Mouse (Mus musculus) midbrain, embryonic 10.5 days (tissue): ENCODE data around the gene Cat. TPM values are rescaled to one million over a fixed set of nuclear protein-coding genes. Genes with fewer than 3 reads are reported as not detected.

Experiments
- DNase-seq: peaks from one replicate; pipeline ENCODE4 v3.0.0-alpha.2; 2017; ENCODE audit warnings: low spot score
- H3K27ac ChIP-seq: fragments of 300-500 bp; sonication (generic); replicated peaks from 2 replicates; pipeline ENCODE4 v1.5.1; 2016; ENCODE audit warnings: mild to moderate bottlenecking
- H3K27me3 ChIP-seq: fragments of 300-500 bp; sonication (generic); 2 replicates; pipeline ENCODE4 v1.6.1; 2016; ENCODE audit warnings: low read depth, mild to moderate bottlenecking; ENCODE audit not compliant: poor library complexity, severe bottlenecking
- H3K36me3 ChIP-seq: fragments of 300-500 bp; sonication (generic); 2 replicates; pipeline ENCODE4 v1.6.1; 2016; ENCODE audit warnings: mild to moderate bottlenecking, moderate library complexity
- H3K4me1 ChIP-seq: fragments of 300-500 bp; sonication (generic); 2 replicates; pipeline ENCODE4 v1.6.1; 2016
- H3K4me3 ChIP-seq: fragments of 300-500 bp; sonication (generic); 2 replicates; pipeline ENCODE4 v1.5.1; 2016; ENCODE audit warnings: mild to moderate bottlenecking, moderate library complexity
- H3K9me3 ChIP-seq: fragments of 300-500 bp; sonication (generic); replicated peaks from 2 replicates; pipeline ENCODE4 v1.6.1; 2016; ENCODE audit warnings: mild to moderate bottlenecking
- WGBS: fragments of 180-500 bp; shearing (Covaris S2); methylation state at CpG from one replicate; pipeline ENCODE4 v1.1.7; 2016; 5-methylcytosine and 5-hydroxymethylcytosine counted together
- polyA plus RNA-seq: library from polyadenylated mRNA; unstranded; fragments of >200 nt; fragmentation: Nextera tagmentation; extraction: Ambion mirVana; gene quantifications from 2 replicates; pipeline ENCODE4 v1.2.1, GENCODE M21; 2016

Cat gene
- 102 and 115 TPM in 2 replicates for polyA plus RNA-seq

- Histone ChIP-seq H3K36me3 (no peaks in the 10 kb centered on the region; the same call in 1 of the 2 replicates), H3K9me3 (no peaks in the 10 kb centered on the region), H3K4me3 (peak within 1 kb of the TSS; percentile 88), H3K4me1 (peaks cover 33% of the 10 kb centered on the region), H3K27me3 (no peaks in the 10 kb centered on the region), H3K27ac (peak within 1 kb of the TSS; percentile 97)
- under 1% methylated on average over 41 of the region's 41 CpGs for WGBS
- peak; percentile 96 for DNase-seq
Measured at GRCm38 (mm10) chr2:103484617-103485401, at the start of gene Cat. Gene Cat, minus strand, starts transcription at chr2:103485160.

GRCm38 (mm10) chr2:103525596-103525995 is 40.6 kb upstream of the Cat start:
- Histone ChIP-seq H3K9me3 (no peaks in the 10 kb centered on the region), H3K36me3 (no peaks in the 10 kb centered on the region), H3K4me3 (no peak overlapping the region), H3K4me1 (no peaks in the 10 kb centered on the region), H3K27ac (no peak overlapping the region), H3K27me3 (no peaks in the 10 kb centered on the region)
- no peak for DNase-seq
- 90% methylated on average over 1 of the region's 1 CpGs for WGBS

GRCm38 (mm10) chr2:103516472-103516871 is 31.5 kb upstream of the Cat start:
- WGBS: 73% methylated on average over 1 of the region's 1 CpGs

GRCm38 (mm10) chr2:103515513-103516180 is 30.7 kb upstream of the Cat start:
- H3K4me3 ChIP-seq: no peak overlapping the region
- 79% methylated on average over 6 of the region's 6 CpGs for WGBS
- H3K9me3 ChIP-seq: no peaks in the 10 kb centered on the region
- no peaks in the 10 kb centered on the region for H3K27me3 ChIP-seq
- H3K4me1 ChIP-seq: no peaks in the 10 kb centered on the region
- no peaks in the 10 kb centered on the region for H3K36me3 ChIP-seq
- H3K27ac ChIP-seq: no peak overlapping the region
- DNase-seq: no peak

More at GRCm38 (mm10) chr2:103516472-103516871, 31.5 kb upstream of the Cat start:
- H3K9me3 ChIP-seq: no peaks in the 10 kb centered on the region
- no peak overlapping the region for H3K27ac ChIP-seq
- no peak overlapping the region for H3K4me3 ChIP-seq
- no peaks in the 10 kb centered on the region for H3K27me3 ChIP-seq
- no peaks in the 10 kb centered on the region for H3K4me1 ChIP-seq
- DNase-seq: no peak
- no peaks in the 10 kb centered on the region for H3K36me3 ChIP-seq

GRCm38 (mm10) chr2:103512066-103512795 is 27.3 kb upstream of the Cat start:
- Histone ChIP-seq H3K9me3 (0 out of 2 replicates have a peak, but pooled peaks cover 3% of the 10 kb centered on the region), H3K27ac (no peak overlapping the region), H3K4me3 (no peak overlapping the region), H3K36me3 (no peaks in the 10 kb centered on the region), H3K4me1 (no peaks in the 10 kb centered on the region), H3K27me3 (no peaks in the 10 kb centered on the region)
- no peak for DNase-seq
- 91% methylated on average over 5 of the region's 5 CpGs for WGBS

GRCm38 (mm10) chr2:103511631-103512030 is 26.7 kb upstream of the Cat start:
- Histone ChIP-seq H3K27me3 (no peaks in the 10 kb centered on the region), H3K27ac (no peak overlapping the region), H3K9me3 (0 out of 2 replicates have a peak, but pooled peaks cover 3% of the 10 kb centered on the region), H3K4me3 (no peak overlapping the region), H3K36me3 (no peaks in the 10 kb centered on the region), H3K4me1 (no peaks in the 10 kb centered on the region)
- DNase-seq: no peak
- 88% methylated on average over 1 of the region's 1 CpGs for whole genome bisulfite sequencing

GRCm38 (mm10) chr2:103511042-103511441 is 26.1 kb upstream of the Cat start:
- no peak for DNase-seq
- H3K9me3 ChIP-seq: 0 out of 2 replicates have a peak, but pooled peaks cover 3% of the 10 kb centered on the region

GRCm38 (mm10) chr2:103507651-103508050 is 22.7 kb upstream of the Cat start:
- WGBS: 77% methylated on average over 1 of the region's 1 CpGs
- H3K9me3 ChIP-seq: peaks cover 3% of the 10 kb centered on the region; the same call in 1 of the 2 replicates
- H3K36me3 ChIP-seq: no peaks in the 10 kb centered on the region
- DNase-seq: no peak
- H3K4me3 ChIP-seq: no peak overlapping the region
- no peaks in the 10 kb centered on the region for H3K27me3 ChIP-seq
- H3K4me1 ChIP-seq: no peaks in the 10 kb centered on the region
- no peak overlapping the region for H3K27ac ChIP-seq

More at GRCm38 (mm10) chr2:103511042-103511441, 26.1 kb upstream of the Cat start:
- H3K27me3 ChIP-seq: no peaks in the 10 kb centered on the region
- WGBS: 100% methylated on average over 1 of the region's 1 CpGs
- H3K36me3 ChIP-seq: no peaks in the 10 kb centered on the region
- H3K4me1 ChIP-seq: no peaks in the 10 kb centered on the region
- H3K4me3 ChIP-seq: no peak overlapping the region
- no peak overlapping the region for H3K27ac ChIP-seq

- no peak for DNase-seq
- H3K9me3 ChIP-seq: peaks cover 3% of the 10 kb centered on the region; the same call in 1 of the 2 replicates
- no peak overlapping the region for H3K4me3 ChIP-seq
- H3K36me3 ChIP-seq: no peaks in the 10 kb centered on the region
- no peak overlapping the region for H3K27ac ChIP-seq
- whole genome bisulfite sequencing: 96% methylated on average over 2 of the region's 2 CpGs
- no peaks in the 10 kb centered on the region for H3K27me3 ChIP-seq
- H3K4me1 ChIP-seq: no peaks in the 10 kb centered on the region
Measured at GRCm38 (mm10) chr2:103505956-103506355, 21.0 kb upstream of the Cat start.

GRCm38 (mm10) chr2:103504463-103504862 is 19.5 kb upstream of the Cat start:
- Histone ChIP-seq H3K27me3 (no peaks in the 10 kb centered on the region), H3K4me3 (no peak overlapping the region)
- 97% methylated on average over 1 of the region's 1 CpGs for WGBS

GRCm38 (mm10) chr2:103500769-103501168 is 15.8 kb upstream of the Cat start:
- no peak for DNase-seq
- 84% methylated on average over 2 of the region's 2 CpGs for whole genome bisulfite sequencing

More at GRCm38 (mm10) chr2:103504463-103504862, 19.5 kb upstream of the Cat start:
- Histone ChIP-seq H3K36me3 (no peaks in the 10 kb centered on the region), H3K4me1 (no peaks in the 10 kb centered on the region), H3K27ac (no peak overlapping the region), H3K9me3 (peaks cover 3% of the 10 kb centered on the region; the same call in 1 of the 2 replicates)
- DNase-seq: no peak

GRCm38 (mm10) chr2:103495633-103496418 is 10.9 kb upstream of the Cat start:
- no peaks in the 10 kb centered on the region for H3K36me3 ChIP-seq
- no peaks in the 10 kb centered on the region for H3K27me3 ChIP-seq
- no peaks in the 10 kb centered on the region for H3K4me1 ChIP-seq
- DNase-seq: no peak
- 94% methylated on average over 6 of the region's 6 CpGs for WGBS
- no peak overlapping the region for H3K27ac ChIP-seq
- no peaks in the 10 kb centered on the region for H3K9me3 ChIP-seq
- H3K4me3 ChIP-seq: no peak overlapping the region

More at GRCm38 (mm10) chr2:103500769-103501168, 15.8 kb upstream of the Cat start:
- H3K4me3 ChIP-seq: no peak overlapping the region
- no peaks in the 10 kb centered on the region for H3K4me1 ChIP-seq
- no peaks in the 10 kb centered on the region for H3K27me3 ChIP-seq
- no peaks in the 10 kb centered on the region for H3K36me3 ChIP-seq
- H3K27ac ChIP-seq: no peak overlapping the region
- H3K9me3 ChIP-seq: no peaks in the 10 kb centered on the region; the same call in 1 of the 2 replicates
